Mouse (Mus musculus) CD8-positive naive resting alpha-beta T cell, adult 2 months (primary cell): ENCODE measurements around the gene Btbd35f14.
"Not testable (repeated sequence)": the region's sequence is repeated elsewhere in the genome, so short reads cannot be mapped to it uniquely, and the experiment has no call there.

Source experiments
- DNase-seq, 2 experiments: peaks; one replicate each; pipeline ENCODE4 v3.0.0; 2022; ENCODE audit warnings: low read depth in 2 of 2, low spot score in 2 of 2

The Btbd35f14 gene

GRCm38 (mm10) chrX:33702249-33702648 is at the start of gene Btbd35f14:
Gene Btbd35f14, minus strand, starts transcription at chrX:33702349.
- not testable (repeated sequence) for DNase-seq

GRCm38 (mm10) chrX:33656872-33657271 is 45.3 kb downstream of the Btbd35f14 start, which contains the start of gene Btbd35f13:
Gene Btbd35f13, plus strand, starts transcription at chrX:33657172.
- DNase-seq, result not testable (repeated sequence)
